Mouse (Mus musculus) ES-Bruce4 (cell line): ENCODE data around the gene Cep41. TPM values are rescaled to one million over a fixed set of nuclear protein-coding genes. Genes with fewer than 3 reads are reported as not detected.

Source experiments
- H3K27ac ChIP-seq: 2 replicates; pipeline ENCODE4 v1.5.1; 2012; ENCODE audit warnings: low read length, inconsistent platforms; ENCODE audit not compliant: insufficient read depth
- H3K27me3 ChIP-seq: 2 replicates; pipeline ENCODE4 v1.6.1; 2012; ENCODE audit warnings: mild to moderate bottlenecking, low read length, inconsistent platforms; ENCODE audit not compliant: control insufficient read depth, poor library complexity, insufficient read depth, severe bottlenecking
- H3K36me3 ChIP-seq: 2 replicates; pipeline ENCODE4 v1.6.1; 2012; ENCODE audit warnings: inconsistent platforms, mild to moderate bottlenecking, low read length, moderate library complexity; ENCODE audit not compliant: control insufficient read depth, poor library complexity, insufficient read depth, severe bottlenecking
- H3K4me1 ChIP-seq: one replicate; pipeline ENCODE4 v1.8.1; 2011; ENCODE audit warnings: low read length; ENCODE audit not compliant: control insufficient read depth, insufficient read depth
- H3K4me3 ChIP-seq: 2 replicates; pipeline ENCODE4 v1.5.1; 2011; ENCODE audit warnings: low read depth, mild to moderate bottlenecking, low read length
- H3K9ac ChIP-seq: 2 replicates; pipeline ENCODE4 v1.6.1; 2012; ENCODE audit warnings: low read depth, mild to moderate bottlenecking, inconsistent platforms; ENCODE audit not compliant: poor library complexity, severe bottlenecking
- H3K9me3 ChIP-seq: replicated peaks from 2 replicates; pipeline ENCODE4 v1.6.1; 2012; ENCODE audit warnings: mild to moderate bottlenecking, low read length, inconsistent platforms; ENCODE audit not compliant: control insufficient read depth, poor library complexity, insufficient read depth, severe bottlenecking
- CTCF ChIP-seq: IDR thresholded peaks from one replicate; pipeline ENCODE4 v1.8.1; 2011; ENCODE audit warnings: low read depth, low read length
- EP300 ChIP-seq: IDR thresholded peaks from 2 replicates; pipeline ENCODE4 v1.6.1; 2011; ENCODE audit warnings: low read depth, low read length; ENCODE audit not compliant: insufficient read depth
- POLR2A ChIP-seq: IDR thresholded peaks from one replicate; pipeline ENCODE4 v1.8.1; 2011; ENCODE audit warnings: low read length; ENCODE audit not compliant: insufficient read depth
- polyA plus RNA-seq: library from polyadenylated mRNA; stranded (reverse); fragments of >200 nt; gene quantifications from 2 replicates; pipeline ENCODE4 v1.2.4, GENCODE M21; 2011; ENCODE audit warnings: low read depth; ENCODE audit not compliant: missing spikeins, insufficient read depth, insufficient read length

The Cep41 gene
- polyA plus RNA-seq, 1 experiment = 4.9 TPM

DNA sequence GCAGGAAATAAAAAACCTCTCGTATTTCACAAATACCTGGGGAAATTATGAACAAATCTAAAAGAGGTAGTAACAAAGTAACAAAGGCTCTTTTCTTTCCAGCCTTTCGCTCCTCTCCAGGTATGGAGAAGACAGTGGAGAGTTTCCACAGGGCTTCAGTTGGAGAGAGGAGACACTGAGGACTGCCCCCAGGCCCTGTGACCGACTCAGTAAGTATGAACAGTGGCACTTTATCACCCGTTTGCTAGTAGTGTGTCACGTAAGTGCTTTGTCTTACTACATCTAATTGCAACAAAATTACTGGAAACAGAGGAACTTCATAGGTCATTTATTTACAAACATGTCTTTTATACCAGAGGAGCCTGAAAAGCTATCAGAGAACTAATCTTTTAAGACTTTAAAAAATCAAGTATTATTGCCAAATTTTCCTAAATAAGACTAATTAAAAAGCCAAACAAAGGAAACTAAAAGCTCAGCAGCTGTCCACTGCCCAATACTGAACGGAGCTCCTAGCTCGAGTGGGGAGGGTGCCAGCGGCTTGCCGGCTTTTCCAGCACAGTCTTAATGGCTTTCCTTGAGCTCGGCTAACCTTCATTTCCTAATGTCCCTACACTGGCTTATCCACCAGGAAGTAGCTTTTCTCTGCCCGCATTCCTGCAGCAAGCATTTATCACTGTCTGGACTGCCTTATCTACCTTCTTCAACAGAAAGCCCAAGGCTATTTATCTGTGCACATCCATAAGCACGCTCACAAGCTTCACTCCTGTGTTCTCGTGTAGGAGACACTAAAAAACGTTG is 19.6 kb downstream of the Cep41 start:
- TF ChIP-seq POLR2A (no peak), CTCF (no peak), EP300 (no peak)
- Histone ChIP-seq H3K36me3 (no peaks in the 10 kb centered on the region), H3K4me3 (no peak overlapping the region), H3K9me3 (no peaks in the 10 kb centered on the region), H3K27ac (no peak overlapping the region), H3K4me1 (no peaks in the 10 kb centered on the region), H3K9ac (no peak overlapping the region), H3K27me3 (no peaks in the 10 kb centered on the region)

GRCm38 (mm10) chr6:30671696-30672095 is 21.9 kb downstream of the Cep41 start:
- no peak overlapping the region for H3K9ac ChIP-seq
- no peaks in the 10 kb centered on the region for H3K36me3 ChIP-seq
- no peaks in the 10 kb centered on the region for H3K9me3 ChIP-seq
- TF ChIP-seq EP300 (no peak), POLR2A (no peak), CTCF (no peak)
- no peak overlapping the region for H3K4me3 ChIP-seq
- no peaks in the 10 kb centered on the region for H3K4me1 ChIP-seq
- no peaks in the 10 kb centered on the region for H3K27me3 ChIP-seq
- H3K27ac ChIP-seq = no peak overlapping the region

DNA sequence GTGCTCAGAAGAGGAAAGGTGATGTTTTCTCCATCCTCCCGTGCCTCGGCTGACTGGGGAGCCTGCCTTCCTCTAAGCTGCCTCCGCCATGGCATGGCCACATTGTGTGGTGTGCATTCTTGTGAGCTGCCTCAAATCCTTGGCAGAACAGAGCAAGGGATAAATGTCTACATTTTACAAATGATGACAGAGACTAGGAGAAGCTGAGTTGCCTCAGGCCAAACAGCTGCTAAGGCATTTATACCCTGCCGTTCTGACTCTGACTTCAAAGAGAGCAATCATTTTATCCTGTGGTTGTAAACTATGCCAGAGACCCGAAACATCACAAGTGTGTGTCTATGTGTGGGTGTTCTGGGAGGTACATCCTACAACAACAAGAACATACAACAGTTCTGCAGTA is 26.0 kb downstream of the Cep41 start:
- H3K9me3 ChIP-seq = no peaks in the 10 kb centered on the region
- no peaks in the 10 kb centered on the region for H3K4me1 ChIP-seq
- no peak overlapping the region for H3K9ac ChIP-seq
- no peak for TF ChIP-seq EP300
- no peak for TF ChIP-seq CTCF
- TF ChIP-seq POLR2A = no peak
- H3K4me3 ChIP-seq = no peak overlapping the region
- H3K36me3 ChIP-seq = no peaks in the 10 kb centered on the region
- no peaks in the 10 kb centered on the region for H3K27me3 ChIP-seq
- H3K27ac ChIP-seq = no peak overlapping the region

- TF ChIP-seq POLR2A (no peak), CTCF (no peak), EP300 (no peak)
- no peaks in the 10 kb centered on the region for H3K9me3 ChIP-seq
- H3K27me3 ChIP-seq = no peaks in the 10 kb centered on the region
- no peaks in the 10 kb centered on the region for H3K36me3 ChIP-seq
- no peaks in the 10 kb centered on the region for H3K4me1 ChIP-seq
- no peak overlapping the region for H3K4me3 ChIP-seq
- H3K9ac ChIP-seq = no peak overlapping the region
- H3K27ac ChIP-seq = no peak overlapping the region
These were observed 27.5 kb downstream of the Cep41 start for GRCm38 (mm10) chr6:30666043-30666442.

DNA sequence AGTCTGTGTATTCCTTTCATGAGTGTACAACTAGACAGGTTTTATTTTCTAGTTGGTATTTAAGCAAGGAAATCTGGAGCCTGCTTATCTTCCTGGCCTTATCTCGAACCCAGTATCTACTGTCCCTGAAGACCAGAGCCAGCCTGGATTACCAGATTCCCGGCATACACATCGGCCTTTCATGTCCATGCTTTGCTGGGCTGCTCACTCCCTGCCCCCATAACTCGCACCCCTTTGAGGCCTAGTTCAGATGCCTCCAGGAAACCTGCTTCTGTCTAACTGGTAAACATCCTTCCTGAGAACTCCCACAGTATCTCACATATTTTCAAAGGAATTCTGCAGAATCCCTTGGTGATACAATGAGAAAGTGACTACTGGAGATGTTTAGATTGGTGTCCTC is 28.3 kb downstream of the Cep41 start:
- TF ChIP-seq CTCF = no peak
- no peak for TF ChIP-seq POLR2A
- TF ChIP-seq EP300 = no peak
- H3K4me1 ChIP-seq = no peaks in the 10 kb centered on the region
- no peak overlapping the region for H3K9ac ChIP-seq
- H3K36me3 ChIP-seq = no peaks in the 10 kb centered on the region
- H3K27ac ChIP-seq = no peak overlapping the region
- no peak overlapping the region for H3K4me3 ChIP-seq
- H3K9me3 ChIP-seq = no peaks in the 10 kb centered on the region
- H3K27me3 ChIP-seq = no peaks in the 10 kb centered on the region

DNA sequence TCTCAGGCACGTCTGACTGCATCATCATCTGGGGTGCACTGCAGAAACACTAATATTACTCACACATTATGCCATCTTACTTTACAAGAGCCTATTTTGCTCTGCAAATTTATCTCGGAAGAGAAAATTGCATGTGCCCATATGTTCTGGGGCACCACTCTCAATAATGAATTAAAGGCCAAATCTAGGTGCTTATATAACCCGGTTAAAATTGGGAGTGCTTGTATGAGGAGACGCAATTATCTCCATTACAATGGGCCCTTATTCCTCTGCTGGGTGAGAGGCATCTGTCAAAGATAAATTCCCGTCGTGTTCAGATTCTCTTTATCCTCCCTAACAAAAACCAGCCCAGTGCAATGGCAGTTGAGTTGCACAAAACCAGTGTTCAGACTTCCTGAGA is 28.8 kb downstream of the Cep41 start:
- H3K27me3 ChIP-seq = no peaks in the 10 kb centered on the region
- TF ChIP-seq POLR2A = no peak
- TF ChIP-seq EP300 = no peak
- H3K9me3 ChIP-seq = no peaks in the 10 kb centered on the region
- H3K36me3 ChIP-seq = no peaks in the 10 kb centered on the region
- H3K4me3 ChIP-seq = no peak overlapping the region
- H3K4me1 ChIP-seq = no peaks in the 10 kb centered on the region
- no peak overlapping the region for H3K27ac ChIP-seq
- no peak overlapping the region for H3K9ac ChIP-seq
